Mouse (Mus musculus): ENCODE results near the gene Vav3.

Vav3 gene

GRCm38 (mm10) chr3:109353814-109354213, 13.4 kb downstream of the Vav3 start:
- no peak for DNase-seq (ENCODE audit: low spot score)

- no peak for DNase-seq (ENCODE audit: low spot score)
Observed at GRCm38 (mm10) chr3:109355158-109355557, 14.7 kb downstream of the Vav3 start.

- DNase-seq (ENCODE audit: low spot score) = no peak
Observed at GRCm38 (mm10) chr3:109360746-109361145, 20.3 kb downstream of the Vav3 start.

- no peak for DNase-seq (ENCODE audit: low spot score)
Observed at GRCm38 (mm10) chr3:109361882-109362281, 21.4 kb downstream of the Vav3 start.

GRCm38 (mm10) chr3:109362310-109362709, 21.9 kb downstream of the Vav3 start:
- no peak for DNase-seq (ENCODE audit: low spot score)

- DNase-seq (ENCODE audit: low spot score) = no peak
Observed at GRCm38 (mm10) chr3:109363522-109363921, 23.1 kb downstream of the Vav3 start.

- no peak for DNase-seq (ENCODE audit: low spot score)
Observed at GRCm38 (mm10) chr3:109365875-109366274, 25.4 kb downstream of the Vav3 start.

GRCm38 (mm10) chr3:109366411-109366851, 26.0 kb downstream of the Vav3 start:
- DNase-seq (ENCODE audit: low spot score) = peak; percentile 19

- DNase-seq (ENCODE audit: low spot score) = no peak
Observed at GRCm38 (mm10) chr3:109368383-109369289, 28.2 kb downstream of the Vav3 start.

GRCm38 (mm10) chr3:109371576-109371975, 31.1 kb downstream of the Vav3 start:
- DNase-seq (ENCODE audit: low spot score) = no peak

- no peak for DNase-seq (ENCODE audit: low spot score)
Observed at GRCm38 (mm10) chr3:109372678-109373077, 32.2 kb downstream of the Vav3 start.

- no peak for DNase-seq (ENCODE audit: low spot score)
Observed at GRCm38 (mm10) chr3:109378278-109378677, 37.8 kb downstream of the Vav3 start.

GRCm38 (mm10) chr3:109378684-109379083, 38.2 kb downstream of the Vav3 start:
- DNase-seq (ENCODE audit: low spot score) = no peak

- no peak for DNase-seq (ENCODE audit: low spot score)
Observed at GRCm38 (mm10) chr3:109388730-109389129, 48.3 kb downstream of the Vav3 start.

- DNase-seq (ENCODE audit: low spot score) = no peak
Observed at GRCm38 (mm10) chr3:109401527-109401926, 61.1 kb downstream of the Vav3 start.

- DNase-seq (ENCODE audit: low spot score) = no peak
Observed at GRCm38 (mm10) chr3:109411294-109411693, 70.8 kb downstream of the Vav3 start.

- DNase-seq (ENCODE audit: low spot score) = no peak
Observed at GRCm38 (mm10) chr3:109420403-109420802, 80.0 kb downstream of the Vav3 start.

- DNase-seq (ENCODE audit: low spot score) = no peak
Observed at GRCm38 (mm10) chr3:109421019-109421418, 80.6 kb downstream of the Vav3 start.

GRCm38 (mm10) chr3:109423440-109424079, 83.1 kb downstream of the Vav3 start:
- DNase-seq (ENCODE audit: low spot score) = no peak

GRCm38 (mm10) chr3:109431285-109431684, 90.8 kb downstream of the Vav3 start:
- no peak for DNase-seq (ENCODE audit: low spot score)

- DNase-seq (ENCODE audit: low spot score) = no peak
Observed at GRCm38 (mm10) chr3:109438552-109438951, 98.1 kb downstream of the Vav3 start.

- DNase-seq (ENCODE audit: low spot score) = no peak
Observed at GRCm38 (mm10) chr3:109439253-109439652, 98.8 kb downstream of the Vav3 start.

GRCm38 (mm10) chr3:109440001-109440400, 99.5 kb downstream of the Vav3 start:
- no peak for DNase-seq (ENCODE audit: low spot score)
